Mouse (Mus musculus) heart, embryonic 14.5 days (tissue): ENCODE data around the gene Mgat1. TPM values are rescaled to one million over a fixed set of nuclear protein-coding genes. Genes with fewer than 3 reads are reported as not detected.

ENCODE experiments used
- ATAC-seq: fragments of 200-750 bp; cut with Nextera tagmentation; 2 replicates; pipeline ENCODE4 v1.8.0; 2017; ENCODE audit warnings: low read depth, moderate TSS enrichment; ENCODE audit not compliant: insufficient number of reproducible peaks, insufficient read depth, low FRiP score
- H3K27ac ChIP-seq, 2 experiments: fragments of 200-500 bp in 1 of 2; fragments of 300-500 bp in 1 of 2; sonication (generic) in 1 of 2; replicated peaks in 1 of 2; 2 replicates each; pipeline ENCODE4 v1.5.1; 2012 to 2014; ENCODE audit warnings: low read depth in 2 of 2, low read length in 2 of 2, control low read depth in 1 of 2, mild to moderate bottlenecking in 1 of 2, mixed read lengths in 1 of 2; ENCODE audit not compliant: control insufficient read depth in 1 of 2, insufficient read depth in 1 of 2
- H3K27me3 ChIP-seq: fragments of 300-500 bp; sonication (generic); 2 replicates; pipeline ENCODE4 v1.6.1; 2014; ENCODE audit warnings: mild to moderate bottlenecking, low read length, control low read depth; ENCODE audit not compliant: control insufficient read depth, insufficient read depth
- H3K36me3 ChIP-seq: fragments of 300-500 bp; sonication (generic); 2 replicates; pipeline ENCODE4 v1.6.1; 2014; ENCODE audit warnings: mild to moderate bottlenecking, control low read depth, low read length, mixed read lengths; ENCODE audit not compliant: control insufficient read depth, insufficient read depth
- H3K4me1 ChIP-seq, 2 experiments: fragments of 200-500 bp in 1 of 2; fragments of 300-500 bp in 1 of 2; sonication (generic) in 1 of 2; 2 replicates each; pipeline ENCODE4 v1.6.1; 2012 to 2014; ENCODE audit warnings: low read length in 2 of 2, control low read depth in 1 of 2, mixed read lengths in 1 of 2; ENCODE audit not compliant: control insufficient read depth in 2 of 2, insufficient read depth in 2 of 2
- H3K4me2 ChIP-seq: fragments of 300-500 bp; sonication (generic); 2 replicates; pipeline ENCODE4 v1.6.1; 2014; ENCODE audit warnings: mild to moderate bottlenecking, low read length
- H3K4me3 ChIP-seq, 2 experiments: fragments of 200-500 bp in 1 of 2; fragments of 300-500 bp in 1 of 2; sonication (generic) in 1 of 2; 2 replicates each; pipeline ENCODE4 v1.5.1; 2012 to 2014; ENCODE audit warnings: low read length in 2 of 2, mild to moderate bottlenecking in 2 of 2, control low read depth in 1 of 2, low read depth in 1 of 2, moderate library complexity in 1 of 2; ENCODE audit not compliant: control insufficient read depth in 1 of 2, insufficient read depth in 1 of 2
- H3K9ac ChIP-seq: fragments of 300-500 bp; sonication (generic); 2 replicates; pipeline ENCODE4 v1.6.1; 2014; ENCODE audit warnings: mild to moderate bottlenecking, low read length
- H3K9me3 ChIP-seq: fragments of 300-500 bp; sonication (generic); 2 replicates; pipeline ENCODE4 v1.6.1; 2016; ENCODE audit warnings: low read length, control low read depth; ENCODE audit not compliant: control insufficient read depth
- WGBS: fragments of 180-500 bp; shearing (Covaris S2); extraction: QIAGEN DNeasy Blood & Tissue Kit; methylation state at CpG from one replicate; pipeline ENCODE4 v1.1.7; 2014; 5-methylcytosine and 5-hydroxymethylcytosine counted together
- polyA plus RNA-seq: library from polyadenylated mRNA; unstranded; fragments of >200 nt; fragmentation: Nextera tagmentation; extraction: Ambion mirVana; gene quantifications from 2 replicates; pipeline ENCODE4 v1.2.1, GENCODE M21; 2014

Mgat1 gene
- polyA plus RNA-seq, 1 experiment from 2014 or later = 43.5 TPM

GRCm38 (mm10) chr11:49265101-49265500 lies 21.1 kb downstream of the Mgat1 start:
- peaks cover 13 to 30% of the 10 kb centered on the region in 2 experiments for H3K4me1 ChIP-seq
- H3K27me3 ChIP-seq = no peaks in the 10 kb centered on the region
- H3K9ac ChIP-seq = no peak overlapping the region
- H3K4me2 ChIP-seq = no peak overlapping the region
- no peak overlapping the region for H3K27ac ChIP-seq
- no peaks in the 10 kb centered on the region for H3K9me3 ChIP-seq
- no peak overlapping the region for H3K4me3 ChIP-seq
- 87% methylated on average over 8 of the region's 8 CpGs for WGBS
- peaks cover 45% of the 10 kb centered on the region for H3K36me3 ChIP-seq
- ATAC-seq = no peak

GRCm38 (mm10) chr11:49266671-49267070 lies 22.7 kb downstream of the Mgat1 start:
- H3K9ac ChIP-seq = no peak overlapping the region; the same call in 1 of the 2 replicates
- H3K36me3 ChIP-seq = peaks cover 29% of the 10 kb centered on the region
- ATAC-seq = no peak
- WGBS = 33% methylated on average over 6 of the region's 6 CpGs
- no peak overlapping the region for H3K4me2 ChIP-seq
- H3K4me3 ChIP-seq = no peak overlapping the region
- H3K27ac ChIP-seq = peak overlapping the region; percentile 14 to 77
- no peaks in the 10 kb centered on the region for H3K27me3 ChIP-seq
- no peaks in the 10 kb centered on the region for H3K9me3 ChIP-seq
- peaks cover 13 to 18% of the 10 kb centered on the region in 2 experiments for H3K4me1 ChIP-seq

- no peak overlapping the region for H3K4me3 ChIP-seq
- WGBS = 66% methylated on average over 10 of the region's 10 CpGs
- no peak overlapping the region for H3K9ac ChIP-seq
- H3K27ac ChIP-seq = peak overlapping the region; percentile 14 to 77
- no peaks in the 10 kb centered on the region for H3K27me3 ChIP-seq
- H3K36me3 ChIP-seq = peaks cover 23% of the 10 kb centered on the region
- ATAC-seq = no peak
- no peaks in the 10 kb centered on the region for H3K9me3 ChIP-seq
- H3K4me1 ChIP-seq = peaks cover 13 to 18% of the 10 kb centered on the region in 2 experiments
- H3K4me2 ChIP-seq = no peak overlapping the region
Measured at GRCm38 (mm10) chr11:49267316-49267715, 23.3 kb downstream of the Mgat1 start.

- Histone ChIP-seq H3K4me2 (peak overlapping the region; percentile 30), H3K4me1 (peaks cover 13 to 18% of the 10 kb centered on the region in 2 experiments)
Measured at GRCm38 (mm10) chr11:49267970-49268579, 24.1 kb downstream of the Mgat1 start.

GRCm38 (mm10) chr11:49269761-49270160 lies 25.8 kb downstream of the Mgat1 start:
- H3K27me3 ChIP-seq = no peaks in the 10 kb centered on the region
- 0 out of 2 replicates have a peak, but pooled peaks cover under 1% of the 10 kb centered on the region for H3K36me3 ChIP-seq
- no peak overlapping the region for H3K27ac ChIP-seq
- no peak overlapping the region for H3K9ac ChIP-seq
- no peak for ATAC-seq
- no peaks in the 10 kb centered on the region for H3K9me3 ChIP-seq
- no peak overlapping the region for H3K4me2 ChIP-seq
- 93% methylated on average over 9 of the region's 9 CpGs for WGBS
- no peak overlapping the region for H3K4me3 ChIP-seq
- peaks cover 13 to 18% of the 10 kb centered on the region in 2 experiments for H3K4me1 ChIP-seq

More at GRCm38 (mm10) chr11:49267970-49268579, 24.1 kb downstream of the Mgat1 start:
- Histone ChIP-seq H3K27me3 (no peaks in the 10 kb centered on the region), H3K9ac (no peak overlapping the region), H3K9me3 (no peaks in the 10 kb centered on the region), H3K27ac (peak overlapping the region; percentile 77 to 84), H3K36me3 (peaks cover 15% of the 10 kb centered on the region), H3K4me3 (no peak overlapping the region)
- whole genome bisulfite sequencing = 36% methylated on average over 15 of the region's 15 CpGs
- no peak for ATAC-seq

- Histone ChIP-seq H3K9me3 (no peaks in the 10 kb centered on the region), H3K27ac (no peak overlapping the region), H3K4me2 (no peak overlapping the region), H3K27me3 (no peaks in the 10 kb centered on the region), H3K4me1 (peaks cover 13 to 18% of the 10 kb centered on the region in 2 experiments), H3K4me3 (no peak overlapping the region), H3K9ac (no peak overlapping the region), H3K36me3 (no peaks in the 10 kb centered on the region)
- ATAC-seq = no peak
- 82% methylated on average over 4 of the region's 4 CpGs for WGBS
Measured at GRCm38 (mm10) chr11:49270368-49270767, 26.4 kb downstream of the Mgat1 start.

GRCm38 (mm10) chr11:49271334-49271733 lies 27.3 kb downstream of the Mgat1 start:
- H3K9ac ChIP-seq = no peak overlapping the region
- no peaks in the 10 kb centered on the region for H3K27me3 ChIP-seq
- H3K9me3 ChIP-seq = no peaks in the 10 kb centered on the region
- ATAC-seq = no peak
- H3K4me3 ChIP-seq = no peak overlapping the region
- no peak overlapping the region for H3K4me2 ChIP-seq
- H3K27ac ChIP-seq = no peak overlapping the region
- peaks cover 13 to 18% of the 10 kb centered on the region in 2 experiments for H3K4me1 ChIP-seq
- WGBS = 30% methylated on average over 7 of the region's 7 CpGs
- H3K36me3 ChIP-seq = no peaks in the 10 kb centered on the region
